Mouse (Mus musculus) naive thymus-derived CD4-positive, alpha-beta T cell, adult 2 months (primary cell): Measurements from ENCODE around the gene Siglec1.

Experiments used
- DNase-seq: peaks from one replicate; pipeline ENCODE4 v3.0.0-alpha.2; 2011; ENCODE audit warnings: low read depth

Gene Siglec1

DNA sequence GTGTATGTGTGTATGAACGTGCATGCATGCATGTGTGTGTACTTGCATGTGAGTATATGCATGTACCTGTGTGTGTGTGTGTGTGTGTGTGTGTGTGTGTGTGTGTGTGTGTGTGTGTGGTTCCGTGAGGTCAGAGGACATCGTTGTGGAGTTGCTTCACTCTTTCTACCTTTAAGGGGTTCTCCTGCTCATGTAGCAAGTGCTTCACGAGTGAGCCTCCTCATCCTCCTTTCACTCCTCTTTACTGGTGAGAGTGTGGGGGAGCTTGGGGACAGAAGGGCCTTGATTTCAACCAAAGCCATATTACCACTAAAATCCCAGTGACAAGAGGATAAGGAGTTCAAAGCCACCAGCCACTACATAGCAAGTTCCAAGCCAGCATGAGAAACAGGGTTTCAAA is 10.5 kb upstream of the Siglec1 start:
- peak; percentile 11 for DNase-seq

DNA sequence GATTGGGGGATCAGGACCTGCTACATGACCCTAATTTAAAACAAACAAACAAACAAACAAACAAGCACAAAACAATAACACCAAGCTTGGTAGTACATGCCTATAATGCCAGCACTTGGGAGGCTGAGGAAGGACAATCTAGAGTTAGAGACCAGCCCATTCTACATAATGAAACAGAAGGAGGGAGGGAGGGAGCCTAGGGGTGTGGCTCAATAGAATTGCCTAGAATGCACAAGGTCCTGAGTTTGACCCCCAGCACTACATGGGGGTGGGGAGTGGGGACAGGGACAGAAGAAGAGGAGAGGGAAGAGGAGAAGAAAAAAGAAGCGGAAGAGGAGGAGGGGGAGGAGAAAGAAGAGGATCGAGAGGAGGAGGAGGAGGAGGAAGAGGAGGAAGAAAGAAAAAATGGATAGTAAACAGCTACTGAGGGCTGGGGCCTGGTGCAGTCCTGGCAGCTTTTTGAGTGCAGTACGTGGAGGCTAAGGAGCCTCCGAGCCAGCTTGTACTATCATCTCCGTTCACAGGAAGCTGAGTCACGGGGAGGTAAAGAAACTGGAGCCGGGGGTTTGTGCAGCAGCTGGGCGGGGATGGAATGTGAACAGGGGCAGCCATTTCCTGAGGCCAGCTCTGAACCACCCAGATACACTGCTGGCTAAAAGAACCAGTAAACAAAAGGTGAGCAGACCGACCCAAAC is 9.7 kb upstream of the Siglec1 start:
- DNase-seq = peak; percentile 12

DNA sequence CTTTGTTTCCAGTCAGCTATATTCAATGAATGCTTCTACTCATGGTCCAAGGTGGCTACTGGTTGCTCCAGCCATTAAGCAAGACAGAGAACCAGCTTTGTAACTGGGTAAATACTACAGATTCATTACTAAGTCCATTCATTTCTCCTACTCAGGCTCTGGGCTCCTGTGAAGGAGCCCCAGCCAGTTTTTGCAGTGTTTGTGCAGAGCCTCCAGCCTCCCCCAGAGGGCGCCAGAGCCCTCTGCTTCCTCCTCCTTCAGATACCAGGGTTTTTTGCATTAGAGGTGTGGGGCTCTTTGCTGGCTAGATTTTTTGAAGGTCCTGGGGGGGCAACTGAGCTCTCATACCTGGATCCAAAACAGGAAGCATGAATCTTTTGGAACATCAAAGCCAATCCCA is 8.3 kb upstream of the Siglec1 start:
- peak; percentile 84 for DNase-seq

- no peak for DNase-seq
Measured at GRCm38 (mm10) chr2:131093577-131093976, 7.0 kb upstream of the Siglec1 start.

DNA sequence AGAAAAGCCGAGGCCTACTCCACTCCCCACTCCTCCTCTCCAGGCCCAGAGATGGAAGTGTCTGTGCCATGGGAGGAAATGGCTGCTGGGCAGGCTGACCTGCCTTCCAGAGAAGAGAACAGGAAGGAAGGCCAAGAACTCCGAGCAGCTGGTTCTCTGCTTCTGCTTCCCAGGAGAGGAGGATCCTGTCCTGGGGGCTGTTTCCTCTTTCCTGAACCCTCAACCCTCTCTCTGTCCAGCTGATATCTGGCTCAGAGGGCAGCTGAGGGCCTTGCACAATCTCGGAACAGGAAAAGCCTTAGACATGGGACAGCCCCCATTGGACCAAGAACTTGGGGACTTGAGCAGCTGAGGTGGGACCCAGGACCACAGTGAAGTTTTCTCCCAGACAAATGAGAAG is 4.3 kb upstream of the Siglec1 start:
- DNase-seq = no peak

GRCm38 (mm10) chr2:131089634-131090033 is 3.1 kb upstream of the Siglec1 start:
- no peak for DNase-seq

DNA sequence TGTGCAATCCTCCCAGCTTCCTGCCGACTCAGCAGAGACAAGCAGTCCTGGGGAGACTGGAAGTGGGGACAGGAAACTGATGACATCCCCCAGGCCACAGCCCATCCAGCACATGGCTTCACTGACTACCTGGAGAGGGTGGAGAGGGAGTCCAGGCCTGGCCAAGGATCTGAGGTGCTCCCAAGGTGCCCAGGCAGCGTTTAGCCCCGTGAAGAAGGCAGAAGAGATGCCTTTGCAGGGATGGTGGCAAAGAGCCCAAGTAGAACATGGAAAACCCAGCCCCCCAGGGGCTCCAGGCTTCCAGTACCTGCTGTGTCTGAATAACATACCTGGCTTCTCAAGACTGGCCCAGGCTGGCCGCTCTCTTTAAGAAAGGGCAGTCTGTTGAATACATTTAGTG is 2.0 kb upstream of the Siglec1 start:
- DNase-seq = no peak

- DNase-seq = no peak
Measured at GRCm38 (mm10) chr2:131084206-131084605, 2.4 kb downstream of the Siglec1 start.

- no peak for DNase-seq
Measured at GRCm38 (mm10) chr2:131080507-131080906, 6.1 kb downstream of the Siglec1 start.

GRCm38 (mm10) chr2:131072536-131072935 is 14.0 kb downstream of the Siglec1 start:
- DNase-seq = no peak

DNA sequence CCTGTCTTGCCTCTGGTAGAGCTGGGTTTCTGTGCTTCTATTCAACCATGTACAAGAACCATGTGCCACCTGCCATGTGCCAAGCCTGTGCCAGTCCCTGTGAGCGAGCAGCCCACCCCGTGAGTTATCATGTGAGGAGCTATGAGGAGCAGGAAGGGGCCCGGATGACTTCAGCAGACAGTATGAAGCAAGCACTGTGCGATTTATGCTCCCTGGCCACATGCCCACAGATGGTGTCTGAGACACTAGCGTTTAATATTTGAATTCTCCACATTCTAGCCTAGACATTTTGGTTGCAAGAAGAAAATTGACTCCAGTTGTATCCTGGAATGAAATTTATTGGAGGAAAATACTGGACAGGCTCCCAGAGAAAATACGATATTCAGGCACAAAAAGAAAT is 19.1 kb downstream of the Siglec1 start:
- DNase-seq = no peak

DNA sequence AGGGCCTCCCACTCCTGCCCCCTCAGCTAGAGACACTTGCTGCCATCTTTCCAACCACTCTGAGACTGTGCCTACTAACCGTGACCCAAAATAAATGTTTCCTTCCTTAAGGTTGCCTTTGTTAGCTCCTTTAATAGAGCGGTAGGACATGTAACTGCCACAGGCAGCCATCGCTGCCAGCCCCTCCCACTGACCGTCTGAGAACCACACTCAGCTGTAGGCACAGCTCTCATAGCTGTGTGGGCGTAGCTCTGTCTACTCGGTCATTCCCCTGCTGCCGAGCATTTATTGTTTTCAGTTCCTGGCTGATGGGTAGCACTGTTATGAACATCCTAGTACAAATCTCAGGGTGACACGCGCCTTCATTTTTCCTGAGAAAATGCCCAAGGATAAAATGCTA is 20.2 kb downstream of the Siglec1 start:
- no peak for DNase-seq

GRCm38 (mm10) chr2:131063404-131063864 is 23.1 kb downstream of the Siglec1 start, which contains the start of gene Adam33:
Gene Adam33, minus strand, starts transcription at chr2:131063814.
- DNase-seq = no peak

- no peak for DNase-seq
Measured at GRCm38 (mm10) chr2:131061607-131062006, 25.0 kb downstream of the Siglec1 start.

- DNase-seq = no peak
Measured at GRCm38 (mm10) chr2:131060784-131061183, 25.8 kb downstream of the Siglec1 start.

DNA sequence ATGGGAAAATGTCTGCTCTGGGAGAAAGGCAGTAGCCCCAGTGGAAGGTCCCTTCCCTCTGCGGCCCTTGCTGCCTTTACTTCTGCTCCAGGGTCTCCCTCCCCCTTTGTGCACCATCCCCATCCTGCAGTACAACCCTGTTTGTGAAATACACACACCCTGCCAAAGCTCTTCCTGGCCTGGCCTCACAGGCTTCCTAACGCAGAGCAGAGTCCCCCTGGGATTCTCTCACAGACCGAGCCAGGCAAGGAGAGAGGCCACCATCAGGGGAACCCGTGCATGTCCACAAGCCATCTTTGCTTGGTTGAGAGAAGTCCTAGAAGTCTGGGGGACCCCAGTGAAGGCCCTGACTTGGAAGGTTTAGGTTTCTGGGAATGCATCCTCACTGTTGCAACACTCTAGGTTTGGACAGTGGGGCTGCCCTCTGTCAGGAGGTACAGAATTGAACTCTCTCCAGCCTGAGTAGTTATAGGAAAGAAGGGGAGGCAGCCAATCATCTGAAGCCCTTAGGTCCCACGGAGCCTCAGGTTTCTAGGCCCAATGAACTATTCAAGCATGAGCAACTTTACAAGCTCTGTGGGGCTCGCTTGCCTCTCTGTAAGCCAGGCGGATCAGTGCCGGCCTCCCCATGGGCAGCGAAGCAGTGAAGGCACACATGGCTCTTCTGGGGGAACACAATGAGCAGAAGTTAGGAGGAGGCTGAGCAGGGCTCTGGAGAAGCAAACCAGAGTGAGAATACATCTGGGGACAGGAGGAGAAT is 26.6 kb downstream of the Siglec1 start:
- no peak for DNase-seq

DNA sequence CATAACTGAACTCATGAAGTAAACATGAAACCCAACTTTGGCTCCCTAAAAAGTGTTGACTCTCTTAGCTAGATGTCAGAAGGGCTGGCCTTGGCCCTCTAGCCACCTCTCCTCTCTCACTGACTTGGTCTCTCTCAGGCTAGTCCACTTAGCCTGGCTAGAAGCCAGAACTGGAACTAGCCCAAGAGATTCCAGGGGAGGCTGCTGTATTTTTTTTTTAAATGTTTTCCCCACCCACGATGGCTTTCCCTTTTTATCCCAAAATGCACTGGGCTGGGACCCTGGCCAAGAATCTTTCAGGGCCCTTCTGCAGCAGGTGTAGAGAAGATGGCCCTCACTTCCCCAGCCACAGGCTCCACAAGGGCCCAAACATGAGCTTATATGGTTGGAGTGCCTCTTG is 27.2 kb downstream of the Siglec1 start:
- no peak for DNase-seq

GRCm38 (mm10) chr2:131058672-131059071 is 27.9 kb downstream of the Siglec1 start:
- no peak for DNase-seq

- peak; percentile 17 for DNase-seq
Measured at GRCm38 (mm10) chr2:131056191-131056590, 30.4 kb downstream of the Siglec1 start.

- DNase-seq = peak; percentile 42
Measured at GRCm38 (mm10) chr2:131055631-131056030, 30.9 kb downstream of the Siglec1 start.

GRCm38 (mm10) chr2:131054646-131055264 is 31.8 kb downstream of the Siglec1 start:
- no peak for DNase-seq

DNA sequence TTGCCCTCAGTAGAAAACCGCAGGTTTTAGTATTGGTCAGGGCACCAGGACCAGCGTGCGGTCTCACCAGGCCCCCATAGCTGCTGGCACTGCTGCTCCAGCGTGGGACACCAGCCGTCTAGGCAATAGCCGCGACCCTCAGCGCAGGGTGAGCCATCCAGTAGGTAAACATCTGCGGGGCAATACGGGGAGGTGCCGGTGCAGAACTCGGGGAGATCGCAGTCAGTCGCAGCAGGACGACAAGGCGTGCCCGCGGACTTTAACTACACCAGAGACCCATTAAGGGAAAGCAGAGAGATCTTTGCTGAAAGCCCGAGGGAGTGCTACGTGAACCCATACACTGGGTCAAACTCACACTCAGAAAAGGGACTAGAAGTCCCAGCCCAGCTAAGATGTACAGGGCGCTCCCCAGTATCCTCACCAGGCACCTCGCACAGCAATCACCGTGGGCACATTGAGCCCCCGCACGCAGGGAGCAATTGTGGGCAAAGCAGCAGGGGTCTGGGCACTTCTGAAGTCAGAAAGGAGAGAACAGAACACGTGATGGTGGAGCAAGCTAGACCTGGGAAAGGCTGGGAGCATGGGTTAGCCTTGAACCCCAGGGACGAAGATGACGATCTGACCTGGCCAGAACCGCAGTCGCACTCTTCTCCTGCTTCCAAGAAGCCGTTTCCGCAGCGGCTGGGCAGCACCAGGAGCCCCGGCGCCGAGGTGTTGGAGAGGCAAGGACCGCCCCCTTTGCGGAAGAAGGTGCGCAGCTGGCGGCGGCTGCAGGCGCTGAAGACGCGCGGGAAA is 32.5 kb downstream of the Siglec1 start:
- no peak for DNase-seq
